Mouse (Mus musculus): ENCODE data around the gene Dalrd3. TPM values are rescaled to one million over a fixed set of nuclear protein-coding genes. Genes with fewer than 3 reads are reported as not detected.
"Not testable (repeated sequence)": the region's sequence is repeated elsewhere in the genome, so short reads cannot be mapped to it uniquely, and the experiment has no call there.

Gene Dalrd3
- polyA plus RNA-seq, 1 experiment from 2014 or later: 71.9 TPM

DNA sequence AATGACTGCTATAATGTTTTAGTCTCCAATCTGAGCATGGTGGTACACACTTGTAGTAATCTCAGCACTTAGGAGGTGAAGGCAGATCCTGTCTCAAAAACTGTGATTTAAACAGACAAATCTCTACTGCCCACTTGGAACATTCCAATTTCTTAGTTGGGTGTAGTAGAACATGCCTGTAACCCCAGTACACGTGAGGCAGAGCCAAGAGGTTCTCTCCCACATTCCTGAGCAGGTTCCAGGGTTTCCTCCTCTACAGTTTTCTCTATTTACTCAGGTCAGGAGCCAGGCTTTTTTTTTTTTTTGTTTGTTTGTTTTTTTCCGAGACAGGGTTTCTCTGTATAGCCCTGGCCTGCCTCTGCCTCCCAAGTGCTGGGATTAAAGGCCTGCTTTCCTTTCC is 30.3 kb downstream of the Dalrd3 start:
- no peak overlapping the region for H3K4me2 ChIP-seq (ENCODE audit: low read length)
- peaks cover 32% of the 10 kb centered on the region for H3K36me3 ChIP-seq (ENCODE audit: control insufficient read depth, insufficient read depth, low read length)
- no peak overlapping the region for H3K4me3 ChIP-seq (ENCODE audit: control insufficient read depth in 1 of 2, insufficient read depth in 1 of 2, low read depth in 1 of 2, low read length in 2 of 2)
- no peak overlapping the region for H3K9ac ChIP-seq (ENCODE audit: low read length)
- no peak overlapping the region for H3K27ac ChIP-seq (replicated peaks in 1 of 2; ENCODE audit: control insufficient read depth in 1 of 2, insufficient read depth in 1 of 2, low read depth in 2 of 2, low read length in 2 of 2)
- no peaks in the 10 kb centered on the region for H3K27me3 ChIP-seq (ENCODE audit: control insufficient read depth, insufficient read depth, low read length)
- peaks cover 10 to 14% of the 10 kb centered on the region in 2 experiments; a peak in 3 of 4 replicates for H3K4me1 ChIP-seq (ENCODE audit: control insufficient read depth in 2 of 2, insufficient read depth in 2 of 2, low read length in 2 of 2)
- ATAC-seq (ENCODE audit: insufficient number of reproducible peaks, insufficient read depth, low FRiP score, low read depth): no peak
- WGBS: 48% methylated on average over 2 of the region's 2 CpGs
- H3K9me3 ChIP-seq (ENCODE audit: control insufficient read depth, low read length): no peaks in the 10 kb centered on the region

DNA sequence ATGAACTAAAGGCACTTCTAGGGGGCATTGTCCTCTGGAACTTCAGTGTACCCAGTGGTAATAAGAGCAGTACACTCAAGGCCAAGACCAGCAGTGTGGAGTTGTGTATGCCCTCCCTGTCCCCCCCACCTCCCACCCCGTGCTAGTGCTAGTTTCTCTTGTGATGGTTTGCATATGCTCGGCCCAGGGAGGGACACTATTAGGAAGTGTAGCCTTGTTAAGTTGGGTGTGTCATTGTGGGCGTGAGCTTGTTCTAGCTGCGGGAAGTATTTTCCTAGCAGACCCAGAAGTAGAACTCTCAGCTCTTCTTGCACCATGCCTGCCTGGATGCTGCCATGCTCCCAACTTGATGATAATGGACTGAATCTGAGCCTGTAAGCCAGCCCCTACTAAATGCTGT is 32.3 kb downstream of the Dalrd3 start:
- WGBS: 80% methylated on average over 4 of the region's 4 CpGs
- H3K4me2 ChIP-seq (ENCODE audit: low read length): no peak overlapping the region
- H3K27me3 ChIP-seq (ENCODE audit: control insufficient read depth, insufficient read depth, low read length): no peaks in the 10 kb centered on the region
- no peaks in the 10 kb centered on the region for H3K9me3 ChIP-seq (ENCODE audit: control insufficient read depth, low read length)
- H3K4me1 ChIP-seq (ENCODE audit: control insufficient read depth in 2 of 2, insufficient read depth in 2 of 2, low read length in 2 of 2): peaks cover 5 to 13% of the 10 kb centered on the region in 2 experiments; a peak in 2 of 4 replicates
- no peak overlapping the region for H3K4me3 ChIP-seq (ENCODE audit: control insufficient read depth in 1 of 2, insufficient read depth in 1 of 2, low read depth in 1 of 2, low read length in 2 of 2)
- no peak overlapping the region for H3K27ac ChIP-seq (replicated peaks in 1 of 2; ENCODE audit: control insufficient read depth in 1 of 2, insufficient read depth in 1 of 2, low read depth in 2 of 2, low read length in 2 of 2)
- no peak for ATAC-seq (ENCODE audit: insufficient number of reproducible peaks, insufficient read depth, low FRiP score, low read depth)
- no peak overlapping the region for H3K9ac ChIP-seq (ENCODE audit: low read length)
- peaks cover 51% of the 10 kb centered on the region for H3K36me3 ChIP-seq (ENCODE audit: control insufficient read depth, insufficient read depth, low read length)

DNA sequence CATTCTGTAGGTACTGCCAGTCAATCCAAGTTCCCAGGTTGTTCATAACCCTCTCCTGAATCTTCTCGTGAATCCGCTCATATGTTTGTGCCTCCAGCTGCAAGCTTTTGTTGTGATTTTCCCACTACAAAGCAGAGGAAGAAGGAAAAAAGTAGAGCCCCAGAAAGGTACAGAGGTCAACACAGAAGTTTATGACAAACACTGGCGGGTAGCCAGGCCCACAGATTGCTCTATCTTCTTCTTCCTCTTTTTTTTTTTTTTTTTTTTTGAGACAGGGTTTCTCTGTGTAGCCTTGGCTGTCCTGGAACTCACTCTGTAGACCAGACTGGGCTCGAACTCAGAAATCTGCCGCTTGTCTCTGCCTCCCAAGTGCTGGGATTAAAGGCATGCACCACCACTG is 38.2 kb downstream of the Dalrd3 start:
- 84% methylated on average over 5 of the region's 5 CpGs for WGBS
- peaks cover 5 to 10% of the 10 kb centered on the region in 2 experiments; a peak in 1 of 4 replicates for H3K4me1 ChIP-seq (ENCODE audit: control insufficient read depth in 2 of 2, insufficient read depth in 2 of 2, low read length in 2 of 2)

DNA sequence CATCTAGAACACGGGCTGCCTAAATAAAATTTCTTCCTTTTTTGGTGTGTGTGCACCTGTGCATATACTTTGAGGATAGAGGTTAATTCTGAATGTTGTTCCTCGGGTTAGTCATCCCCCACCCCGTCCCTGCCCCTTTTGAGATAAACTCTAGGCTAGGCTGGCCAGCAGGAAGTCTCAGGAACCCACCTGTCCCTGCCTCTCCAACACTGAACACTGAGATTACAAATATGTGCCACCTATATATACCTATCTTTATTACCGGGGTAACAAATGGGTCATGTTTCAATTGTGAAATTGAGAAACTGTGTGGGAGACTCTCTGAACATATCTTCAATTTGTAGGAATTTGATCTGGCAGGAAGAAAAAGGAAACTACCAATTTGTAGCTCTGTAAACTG is 39.2 kb downstream of the Dalrd3 start:
- 75% methylated on average over 4 of the region's 4 CpGs for WGBS
- H3K9ac ChIP-seq (ENCODE audit: low read length): no peak overlapping the region
- H3K9me3 ChIP-seq (ENCODE audit: control insufficient read depth, low read length): no peaks in the 10 kb centered on the region

More for the DNA sequence above, 38.2 kb downstream of the Dalrd3 start:
- not testable (repeated sequence) for H3K9me3 ChIP-seq (ENCODE audit: control insufficient read depth, low read length); H3K9ac ChIP-seq (ENCODE audit: low read length); ATAC-seq (ENCODE audit: insufficient number of reproducible peaks, insufficient read depth, low FRiP score, low read depth); H3K4me2 ChIP-seq (ENCODE audit: low read length); H3K4me3 ChIP-seq (ENCODE audit: control insufficient read depth in 1 of 2, insufficient read depth in 1 of 2, low read depth in 1 of 2, low read length in 2 of 2); H3K27ac ChIP-seq (replicated peaks in 1 of 2; ENCODE audit: control insufficient read depth in 1 of 2, insufficient read depth in 1 of 2, low read depth in 2 of 2, low read length in 2 of 2); H3K27me3 ChIP-seq (ENCODE audit: control insufficient read depth, insufficient read depth, low read length)
- H3K36me3 ChIP-seq (ENCODE audit: control insufficient read depth, insufficient read depth, low read length): peaks cover 96% of the 10 kb centered on the region

DNA sequence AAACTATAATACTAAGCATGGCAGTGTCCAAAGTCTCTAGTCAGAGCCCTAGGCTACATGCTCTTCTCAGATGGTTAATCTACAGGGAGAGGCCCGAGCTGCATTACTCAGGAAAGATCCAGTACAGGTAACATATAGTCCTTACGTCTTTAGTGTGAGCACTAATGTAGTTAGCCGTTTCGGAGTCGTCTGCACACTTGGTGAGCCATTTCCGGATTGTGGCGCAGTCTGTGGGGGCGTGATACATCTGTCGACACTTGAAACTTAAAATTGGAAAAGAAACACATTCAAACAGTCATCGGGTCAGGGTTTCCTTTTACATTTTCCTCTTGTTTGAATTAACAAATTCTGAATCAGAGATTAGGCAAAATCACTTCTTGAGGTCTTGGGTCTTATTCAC is 41.8 kb downstream of the Dalrd3 start:
- WGBS: 91% methylated on average over 10 of the region's 10 CpGs
- H3K27ac ChIP-seq (replicated peaks in 1 of 2; ENCODE audit: control insufficient read depth in 1 of 2, insufficient read depth in 1 of 2, low read depth in 2 of 2, low read length in 2 of 2): no peak overlapping the region
- no peaks in the 10 kb centered on the region for H3K27me3 ChIP-seq (ENCODE audit: control insufficient read depth, insufficient read depth, low read length)
- H3K4me2 ChIP-seq (ENCODE audit: low read length): no peak overlapping the region
- ATAC-seq (ENCODE audit: insufficient number of reproducible peaks, insufficient read depth, low FRiP score, low read depth): no peak
- H3K36me3 ChIP-seq (ENCODE audit: control insufficient read depth, insufficient read depth, low read length): peaks cover 100% of the 10 kb centered on the region
- no peak overlapping the region for H3K9ac ChIP-seq (ENCODE audit: low read length)
- no peaks in the 10 kb centered on the region for H3K9me3 ChIP-seq (ENCODE audit: control insufficient read depth, low read length)
- no peak overlapping the region for H3K4me3 ChIP-seq (ENCODE audit: control insufficient read depth in 1 of 2, insufficient read depth in 1 of 2, low read depth in 1 of 2, low read length in 2 of 2)
- no peaks in the 10 kb centered on the region for H3K4me1 ChIP-seq (ENCODE audit: control insufficient read depth in 2 of 2, insufficient read depth in 2 of 2, low read length in 2 of 2)

More for the DNA sequence above, 39.2 kb downstream of the Dalrd3 start:
- Histone ChIP-seq H3K4me2 (ENCODE audit: low read length) (no peak overlapping the region), H3K4me3 (ENCODE audit: control insufficient read depth in 1 of 2, insufficient read depth in 1 of 2, low read depth in 1 of 2, low read length in 2 of 2) (no peak overlapping the region), H3K27me3 (ENCODE audit: control insufficient read depth, insufficient read depth, low read length) (no peaks in the 10 kb centered on the region), H3K36me3 (ENCODE audit: control insufficient read depth, insufficient read depth, low read length) (peaks cover 96% of the 10 kb centered on the region), H3K27ac (replicated peaks in 1 of 2; ENCODE audit: control insufficient read depth in 1 of 2, insufficient read depth in 1 of 2, low read depth in 2 of 2, low read length in 2 of 2) (no peak overlapping the region), H3K4me1 (ENCODE audit: control insufficient read depth in 2 of 2, insufficient read depth in 2 of 2, low read length in 2 of 2) (peaks cover 3 to 9% of the 10 kb centered on the region in 2 experiments; a peak in 1 of 4 replicates)
- ATAC-seq (ENCODE audit: insufficient number of reproducible peaks, insufficient read depth, low FRiP score, low read depth): no peak

DNA sequence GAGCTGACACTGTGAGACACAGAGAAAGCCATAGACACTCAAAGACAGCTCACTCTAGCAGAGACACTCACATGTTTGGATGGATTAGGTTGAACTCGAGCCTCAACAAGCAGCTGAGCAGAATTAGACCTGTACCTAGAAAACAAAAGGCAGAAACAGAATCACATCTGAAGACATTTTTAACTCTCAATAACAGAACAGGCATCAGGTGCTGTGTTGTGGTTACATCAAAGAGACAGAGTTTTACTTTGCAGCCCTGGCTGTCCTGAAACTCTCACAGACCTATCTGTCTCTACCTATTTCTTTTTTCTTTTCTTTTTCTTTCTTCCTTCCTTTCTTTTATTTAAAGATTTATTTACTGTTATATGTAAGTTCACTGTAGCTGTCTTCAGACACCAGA is 47.6 kb downstream of the Dalrd3 start:
- H3K9me3 ChIP-seq (ENCODE audit: control insufficient read depth, low read length): no peaks in the 10 kb centered on the region
- H3K27ac ChIP-seq (replicated peaks in 1 of 2; ENCODE audit: control insufficient read depth in 1 of 2, insufficient read depth in 1 of 2, low read depth in 2 of 2, low read length in 2 of 2): no peak overlapping the region
- no peak overlapping the region for H3K9ac ChIP-seq (ENCODE audit: low read length)
- no peak overlapping the region for H3K4me3 ChIP-seq (ENCODE audit: control insufficient read depth in 1 of 2, insufficient read depth in 1 of 2, low read depth in 1 of 2, low read length in 2 of 2)
- no peak overlapping the region for H3K4me2 ChIP-seq (ENCODE audit: low read length)
- 79% methylated on average over 1 of the region's 1 CpGs for WGBS
- H3K4me1 ChIP-seq (ENCODE audit: control insufficient read depth in 2 of 2, insufficient read depth in 2 of 2, low read length in 2 of 2): no peaks in the 10 kb centered on the region
- H3K27me3 ChIP-seq (ENCODE audit: control insufficient read depth, insufficient read depth, low read length): no peaks in the 10 kb centered on the region
- H3K36me3 ChIP-seq (ENCODE audit: control insufficient read depth, insufficient read depth, low read length): peaks cover 91% of the 10 kb centered on the region
- ATAC-seq (ENCODE audit: insufficient number of reproducible peaks, insufficient read depth, low FRiP score, low read depth): no peak

MicroRNAs encoded within 50 kb of the gene (microRNA counts, 519-probe panel; counts per million panel counts)
- microRNA mmu-miR-191 (4,906 counts per million, percentile 80 among the panel's probes with 10 or more counts), microRNA mmu-miR-425 (322 counts per million, percentile 70 among the panel's probes with 10 or more counts)

Small RNA genes within 50 kb of the gene (microRNA-seq; reads per million reads assigned to microRNA genes)
- gene Gm24083 (not detected), gene Mir191 (not detected), gene Mir425 (2,083 reads per million, percentile 83 among the genes with 10 or more reads in this experiment)

Other genes starting within 250 kb of the Dalrd3 start
- gene Gpx1, start 231.0 kb upstream of the Dalrd3 start, polyA plus RNA-seq (2014; fragmentation: Nextera tagmentation; extraction: Ambion mirVana): 694 and 725 TPM in 2 replicates
- gene Usp4, start 222.0 kb upstream of the Dalrd3 start, polyA plus RNA-seq (2014; fragmentation: Nextera tagmentation; extraction: Ambion mirVana): 88.6 and 90.1 TPM in 2 replicates
- 0.43 TPM in 2 replicates for gene 1700102P08Rik, start 177.1 kb upstream of the Dalrd3 start, polyA plus RNA-seq (2014; fragmentation: Nextera tagmentation; extraction: Ambion mirVana)
- 0.73 and 0.88 TPM in 2 replicates for gene Ccdc36, start 141.4 kb upstream of the Dalrd3 start, polyA plus RNA-seq (2014; fragmentation: Nextera tagmentation; extraction: Ambion mirVana)
- not detected in 2 replicates for gene BC048562, start 133.4 kb upstream of the Dalrd3 start, polyA plus RNA-seq (2014; fragmentation: Nextera tagmentation; extraction: Ambion mirVana)
- gene Ccdc71, start 109.4 kb upstream of the Dalrd3 start, polyA plus RNA-seq (2014; fragmentation: Nextera tagmentation; extraction: Ambion mirVana): 31.0 and 31.9 TPM in 2 replicates
- gene Klhdc8b, start 108.3 kb upstream of the Dalrd3 start, polyA plus RNA-seq (2014; fragmentation: Nextera tagmentation; extraction: Ambion mirVana): 87.0 and 94.7 TPM in 2 replicates
- 38.9 and 41.5 TPM in 2 replicates for gene Lamb2, start 90.2 kb upstream of the Dalrd3 start, polyA plus RNA-seq (2014; fragmentation: Nextera tagmentation; extraction: Ambion mirVana)
- 54.4 and 57.0 TPM in 2 replicates for gene Usp19, start 79.3 kb upstream of the Dalrd3 start, polyA plus RNA-seq (2014; fragmentation: Nextera tagmentation; extraction: Ambion mirVana)
- gene Qars, start 62.2 kb upstream of the Dalrd3 start, polyA plus RNA-seq (2014; fragmentation: Nextera tagmentation; extraction: Ambion mirVana): 62.8 and 78.8 TPM in 2 replicates
- 85.1 and 91.9 TPM in 2 replicates for gene Qrich1, start 53.1 kb upstream of the Dalrd3 start, polyA plus RNA-seq (2014; fragmentation: Nextera tagmentation; extraction: Ambion mirVana)
- gene Impdh2, start 9.6 kb upstream of the Dalrd3 start, polyA plus RNA-seq (2014; fragmentation: Nextera tagmentation; extraction: Ambion mirVana): 94.2 and 97.5 TPM in 2 replicates
- 74.3 and 78.1 TPM in 2 replicates for gene Ndufaf3, start 2.5 kb upstream of the Dalrd3 start, polyA plus RNA-seq (2014; fragmentation: Nextera tagmentation; extraction: Ambion mirVana)
- 39.8 and 46.9 TPM in 2 replicates for gene Wdr6, start 8.9 kb downstream of the Dalrd3 start, polyA plus RNA-seq (2014; fragmentation: Nextera tagmentation; extraction: Ambion mirVana)
- gene P4htm, start 27.8 kb downstream of the Dalrd3 start, polyA plus RNA-seq (2014; fragmentation: Nextera tagmentation; extraction: Ambion mirVana): 16.1 and 20.6 TPM in 2 replicates
- 33.5 and 34.8 TPM in 2 replicates for gene Arih2, start 79.5 kb downstream of the Dalrd3 start, polyA plus RNA-seq (2014; fragmentation: Nextera tagmentation; extraction: Ambion mirVana)
- gene Slc25a20, start 92.2 kb downstream of the Dalrd3 start, polyA plus RNA-seq (2014; fragmentation: Nextera tagmentation; extraction: Ambion mirVana): 50.2 and 65.3 TPM in 2 replicates
- 31.5 and 33.5 TPM in 2 replicates for gene Prkar2a, start 119.4 kb downstream of the Dalrd3 start, polyA plus RNA-seq (2014; fragmentation: Nextera tagmentation; extraction: Ambion mirVana)
- 45.0 and 45.6 TPM in 2 replicates for gene Ip6k2, start 213.9 kb downstream of the Dalrd3 start, polyA plus RNA-seq (2014; fragmentation: Nextera tagmentation; extraction: Ambion mirVana)
- 8.5 and 10.5 TPM in 2 replicates for gene Nckipsd, start 238.5 kb downstream of the Dalrd3 start, polyA plus RNA-seq (2014; fragmentation: Nextera tagmentation; extraction: Ambion mirVana)

Measured in heart, embryonic 14.5 days (tissue).